Mouse (Mus musculus) liver, adult 2 months (tissue): Measurements from ENCODE around the gene Gadd45b. TPM values are rescaled to one million over a fixed set of nuclear protein-coding genes. Genes with fewer than 3 reads are reported as not detected.

ENCODE experiments used
- DNase-seq: peaks from one replicate; pipeline ENCODE4 v3.0.0-alpha.2; 2011; ENCODE audit warnings: low read depth, low spot score; ENCODE audit errors: extremely low read depth
- H3K27ac ChIP-seq: fragments of 200-500 bp; replicated peaks from 2 replicates; pipeline ENCODE4 v1.5.1; 2012; ENCODE audit warnings: low read depth, mild to moderate bottlenecking, control low read depth, inconsistent platforms, low read length; ENCODE audit not compliant: insufficient read depth
- H3K27me3 ChIP-seq: fragments of 200-500 bp; 2 replicates; pipeline ENCODE4 v1.6.1; 2012; ENCODE audit warnings: mild to moderate bottlenecking, moderate library complexity, low read length, inconsistent platforms; ENCODE audit not compliant: control insufficient read depth, insufficient read depth
- H3K36me3 ChIP-seq: fragments of 200-500 bp; 2 replicates; pipeline ENCODE4 v1.6.1; 2012; ENCODE audit warnings: low read length, inconsistent platforms; ENCODE audit not compliant: control insufficient read depth, insufficient read depth
- H3K4me1 ChIP-seq: fragments of 200-500 bp; 2 replicates; pipeline ENCODE4 v1.6.1; 2011; ENCODE audit warnings: low read length; ENCODE audit not compliant: control insufficient read depth, insufficient read depth
- H3K4me3 ChIP-seq: fragments of 200-500 bp; 2 replicates; pipeline ENCODE4 v1.5.1; 2011; ENCODE audit warnings: low read depth, mild to moderate bottlenecking, control low read depth, low read length, moderate library complexity; ENCODE audit not compliant: insufficient read depth
- H3K79me2 ChIP-seq: fragments of 200-500 bp; 2 replicates; pipeline ENCODE4 v1.6.1; 2012; ENCODE audit warnings: inconsistent platforms, mild to moderate bottlenecking, low read length, moderate library complexity; ENCODE audit not compliant: control insufficient read depth, insufficient read depth
- H3K9ac ChIP-seq: fragments of 200-500 bp; 2 replicates; pipeline ENCODE4 v1.6.1; 2012; ENCODE audit warnings: low read depth, mild to moderate bottlenecking, control low read depth, inconsistent platforms, low read length
- CTCF ChIP-seq: fragments of 200-500 bp; IDR thresholded peaks from 2 replicates; pipeline ENCODE4 v1.5.1; 2011; ENCODE audit warnings: low read depth, low read length, control low read depth
- POLR2A ChIP-seq: fragments of 200-500 bp; IDR thresholded peaks from 2 replicates; pipeline ENCODE4 v1.6.1; 2011; ENCODE audit warnings: low read length, control low read depth; ENCODE audit not compliant: insufficient read depth; ENCODE audit errors: extremely low read depth
- WGBS: fragments of 180-500 bp; shearing (Covaris S2); methylation state at CpG from one replicate; pipeline ENCODE4 v1.1.7; 2018; 5-methylcytosine and 5-hydroxymethylcytosine counted together
- polyA plus RNA-seq: library from polyadenylated mRNA; depleted of rRNA; stranded (reverse); fragments of >200 nt; gene quantifications from 2 replicates; pipeline ENCODE4 v1.2.3, GENCODE M21; 2012
- total RNA-seq: library from RNA; depleted of rRNA; stranded (reverse); fragments of >200 nt; gene quantifications from 2 replicates; pipeline ENCODE4 v1.2.3, GENCODE M21; 2014

The Gadd45b gene
- total and polyA plus RNA-seq, 2 experiments = 1.4 to 2.1 TPM

GRCm38 (mm10) chr10:80895697-80896096 is 34.2 kb upstream of the Gadd45b start:
- no peak overlapping the region for H3K4me3 ChIP-seq
- H3K27ac ChIP-seq = no peak overlapping the region
- TF ChIP-seq CTCF (no peak), POLR2A (no peak)
- WGBS = 88% methylated on average over 6 of the region's 6 CpGs
- no peak overlapping the region for H3K9ac ChIP-seq
- DNase-seq = no peak
- H3K4me1 ChIP-seq = peaks cover 6% of the 10 kb centered on the region
- peaks cover 3% of the 10 kb centered on the region; the same call in 1 of the 2 replicates for H3K79me2 ChIP-seq
- H3K36me3 ChIP-seq = no peaks in the 10 kb centered on the region
- no peaks in the 10 kb centered on the region for H3K27me3 ChIP-seq

- no peak overlapping the region for H3K27ac ChIP-seq
- 62% methylated on average over 24 of the region's 24 CpGs for WGBS
- no peak overlapping the region for H3K9ac ChIP-seq
- DNase-seq = no peak
- H3K79me2 ChIP-seq = peaks cover 3% of the 10 kb centered on the region; the same call in 1 of the 2 replicates
- no peak overlapping the region for H3K4me3 ChIP-seq
- no peaks in the 10 kb centered on the region for H3K36me3 ChIP-seq
- no peaks in the 10 kb centered on the region for H3K27me3 ChIP-seq
- TF ChIP-seq POLR2A (no peak), CTCF (no peak)
- peaks cover 10% of the 10 kb centered on the region for H3K4me1 ChIP-seq
These were observed 33.0 kb upstream of the Gadd45b start for GRCm38 (mm10) chr10:80896581-80897485.

- Histone ChIP-seq H3K4me3 (no peak overlapping the region), H3K9ac (no peak overlapping the region), H3K36me3 (no peaks in the 10 kb centered on the region), H3K27me3 (no peaks in the 10 kb centered on the region), H3K79me2 (peaks cover 3% of the 10 kb centered on the region; the same call in 1 of the 2 replicates), H3K4me1 (peaks cover 10% of the 10 kb centered on the region), H3K27ac (no peak overlapping the region)
- no peak for DNase-seq
- TF ChIP-seq CTCF (no peak), POLR2A (no peak)
- WGBS = 67% methylated on average over 41 of the region's 41 CpGs
These were observed 31.9 kb upstream of the Gadd45b start for GRCm38 (mm10) chr10:80897861-80898510.

GRCm38 (mm10) chr10:80899074-80899473 is 30.8 kb upstream of the Gadd45b start:
- TF ChIP-seq POLR2A (no peak), CTCF (no peak)
- 82% methylated on average over 8 of the region's 8 CpGs for WGBS
- Histone ChIP-seq H3K4me3 (no peak overlapping the region), H3K36me3 (no peaks in the 10 kb centered on the region), H3K79me2 (peaks cover 3% of the 10 kb centered on the region; the same call in 1 of the 2 replicates), H3K9ac (no peak overlapping the region), H3K4me1 (peaks cover 10% of the 10 kb centered on the region), H3K27ac (no peak overlapping the region), H3K27me3 (no peaks in the 10 kb centered on the region)
- DNase-seq = no peak

DNA sequence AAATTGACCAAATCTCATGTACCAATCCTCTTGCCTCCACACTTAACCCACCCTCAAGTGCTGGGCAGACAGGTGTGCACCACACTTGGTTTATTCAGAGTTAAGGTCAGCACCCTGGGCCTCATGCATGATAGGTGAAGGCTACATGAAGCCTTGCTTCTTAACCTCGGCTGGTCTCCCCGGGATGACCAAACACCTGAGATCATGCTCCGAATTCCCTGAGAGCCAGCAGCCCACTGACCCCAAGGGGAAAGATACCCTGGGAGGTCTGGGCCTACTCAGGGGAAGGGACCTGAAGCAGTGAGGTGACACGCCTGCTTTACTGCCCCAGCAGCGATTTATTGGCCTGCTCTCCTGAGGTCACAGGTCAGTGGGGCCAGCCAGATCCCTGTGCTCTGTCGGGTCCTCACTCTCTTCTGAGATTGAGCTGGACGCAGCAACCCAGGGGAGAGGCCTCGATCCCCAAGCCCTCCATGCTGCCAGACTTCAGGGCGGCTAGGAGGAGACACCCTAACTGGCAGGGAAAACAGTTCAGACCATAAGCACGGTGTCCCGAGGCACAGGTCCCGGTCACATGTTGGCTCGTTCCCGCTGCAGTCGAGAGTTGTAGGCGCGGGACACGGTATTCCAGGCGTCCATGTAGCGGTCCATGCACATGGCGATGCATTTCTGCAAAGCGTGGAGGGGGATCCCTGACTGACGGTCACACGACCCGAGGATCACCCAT is 30.1 kb upstream of the Gadd45b start:
- 8% methylated on average over 25 of the region's 25 CpGs for WGBS
- H3K4me1 ChIP-seq = peaks cover 10% of the 10 kb centered on the region
- peak; percentile 54 for DNase-seq
- TF ChIP-seq POLR2A = no peak
- no peak for TF ChIP-seq CTCF
- H3K4me3 ChIP-seq = peak overlapping the region; percentile 74
- H3K9ac ChIP-seq = peak overlapping the region; percentile 84
- H3K27ac ChIP-seq = peak overlapping the region; percentile 67
- H3K36me3 ChIP-seq = no peaks in the 10 kb centered on the region
- H3K27me3 ChIP-seq = no peaks in the 10 kb centered on the region
- H3K79me2 ChIP-seq = peaks cover 3% of the 10 kb centered on the region; the same call in 1 of the 2 replicates
